27 mouse cellular contexts compared by ENCODE assay signal in the genomic region with DNA sequence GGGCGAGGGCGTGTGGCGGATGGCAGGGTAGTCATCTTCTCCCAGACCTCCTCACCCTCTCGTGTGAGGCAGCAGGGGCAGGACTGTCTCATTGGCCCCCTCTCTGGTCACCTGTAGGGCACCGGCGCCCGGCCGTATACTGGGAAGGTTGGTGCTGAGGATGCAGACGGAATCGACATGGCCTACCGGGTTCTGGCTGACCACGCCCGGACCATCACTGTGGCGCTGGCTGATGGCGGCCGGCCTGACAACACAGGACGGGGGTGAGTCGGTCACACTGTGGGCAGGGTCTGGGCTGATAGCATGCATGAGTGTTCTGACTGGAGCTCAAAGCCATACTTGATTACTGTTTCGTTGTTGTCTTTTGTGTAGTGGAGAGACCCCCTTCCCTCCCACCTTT. TPM values are rescaled to one million over a fixed set of nuclear protein-coding genes. Genes with fewer than 3 reads are reported as not detected.
"Had no signal": no experiment of that assay in that cellular context is flagged by ENCODE, and none has a peak within 500 bp of the region (broad histone marks: within the 10 kb centered on the region; RNA-seq: fewer than 3 reads in every experiment).

No protein-coding gene starts in this region.

- H3K4me2 ChIP-seq: intestine, embryonic 15.5 days; kidney, embryonic 15.5 days; limb, embryonic 12.5 days; liver, embryonic 15.5 days; midbrain, embryonic 11.5 days; midbrain, embryonic 15.5 days had no signal

- ATAC-seq: intestine, embryonic 15.5 days; lung, postnatal 0 days; midbrain, embryonic 15.5 days had no signal

- H3K4me1 ChIP-seq: intestine, embryonic 15.5 days; kidney, embryonic 15.5 days; limb, embryonic 12.5 days; liver, embryonic 15.5 days; midbrain, embryonic 15.5 days had no signal

- H3K27me3 ChIP-seq: intestine, embryonic 15.5 days; kidney, embryonic 15.5 days; limb, embryonic 12.5 days; liver, embryonic 15.5 days; megakaryocyte, embryonic 14.5 days; midbrain, embryonic 15.5 days had no signal

- H3K27ac ChIP-seq: intestine, embryonic 15.5 days; kidney, embryonic 15.5 days; left cerebral cortex, adult 2 months; limb, embryonic 12.5 days; liver, embryonic 15.5 days; midbrain, embryonic 15.5 days had no signal

- H3K9ac ChIP-seq: intestine, embryonic 15.5 days; kidney, embryonic 15.5 days; limb, embryonic 12.5 days; liver, embryonic 15.5 days; midbrain, embryonic 15.5 days had no signal

- DNase-seq: kidney, adult 11 months; kidney, adult 8-10 months; kidney, postnatal 10 days; kidney, postnatal 36 days; layer of hippocampus, postnatal 36 days; lung, adult 2 months; lung, postnatal 36 days; thymus, postnatal 25 days had no signal

- H3K9me3 ChIP-seq: intestine, embryonic 15.5 days; kidney, embryonic 15.5 days; limb, embryonic 12.5 days; liver, embryonic 15.5 days; megakaryocyte, embryonic 14.5 days; midbrain, embryonic 15.5 days had no signal

- H3K4me3 ChIP-seq: intestine, embryonic 15.5 days; kidney, embryonic 15.5 days; left cerebral cortex, adult 2 months; limb, embryonic 12.5 days; liver, embryonic 15.5 days; megakaryocyte, embryonic 14.5 days; midbrain, embryonic 15.5 days had no signal

RNA-seq across cellular contexts. Expression of a gene that starts 13.6 kb away (rescaled TPM):
- total RNA-seq: layer of hippocampus, adult 8-10 months; layer of hippocampus, postnatal 10 days; layer of hippocampus, postnatal 36 days; left cerebral cortex, adult 2 months; left cerebral cortex, postnatal 10 days; left cerebral cortex, postnatal 36 days; liver, adult 2 months had no signal
- polyA plus RNA-seq: liver, adult 2 months; midbrain, embryonic 15.5 days; neural tube, embryonic 14.5 days; stomach, embryonic 16.5 days had no signal

RNA-seq across cellular contexts. Expression of a gene that starts 49.7 kb away (rescaled TPM):
- total RNA-seq: liver, adult 2 months had no signal
- polyA plus RNA-seq: liver, adult 2 months; liver, embryonic 15.5 days; lung, postnatal 0 days; small intestine, adult 2 months; spleen, adult 2 months; stomach, embryonic 16.5 days; thymus, postnatal 0 days had no signal
